Mouse (Mus musculus) R1 (cell line): ENCODE measurements around the gene 1700011L22Rik.

Experiments used
- DNase-seq: peaks from one replicate; pipeline ENCODE4 v3.0.0-alpha.2; 2018; ENCODE audit warnings: low read depth, low spot score

1700011L22Rik gene

GRCm38 (mm10) chr8:79239996-79240395 is 8.4 kb downstream of the 1700011L22Rik start:
- no peak for DNase-seq

- DNase-seq = no peak
Observed at GRCm38 (mm10) chr8:79239320-79239719, 9.1 kb downstream of the 1700011L22Rik start.

GRCm38 (mm10) chr8:79229266-79229888 is 19.0 kb downstream of the 1700011L22Rik start:
- DNase-seq = no peak

- no peak for DNase-seq
Observed at GRCm38 (mm10) chr8:79227916-79228315, 20.5 kb downstream of the 1700011L22Rik start.

GRCm38 (mm10) chr8:79227194-79227593 is 21.2 kb downstream of the 1700011L22Rik start:
- peak; percentile 71 for DNase-seq

- no peak for DNase-seq
Observed at GRCm38 (mm10) chr8:79226046-79226445, 22.3 kb downstream of the 1700011L22Rik start.

GRCm38 (mm10) chr8:79225586-79225985 is 22.8 kb downstream of the 1700011L22Rik start:
- no peak for DNase-seq

GRCm38 (mm10) chr8:79224363-79224762 is 24.0 kb downstream of the 1700011L22Rik start:
- DNase-seq = peak; percentile 86

GRCm38 (mm10) chr8:79222752-79223141 is 25.6 kb downstream of the 1700011L22Rik start:
- no peak for DNase-seq

- DNase-seq = no peak
Observed at GRCm38 (mm10) chr8:79222106-79222751, 26.1 kb downstream of the 1700011L22Rik start.

- DNase-seq = no peak
Observed at GRCm38 (mm10) chr8:79211630-79212029, 36.7 kb downstream of the 1700011L22Rik start.

- peak; percentile 64 for DNase-seq
Observed at GRCm38 (mm10) chr8:79209641-79210358, 38.6 kb downstream of the 1700011L22Rik start.

- no peak for DNase-seq
Observed at GRCm38 (mm10) chr8:79208691-79209640, 39.4 kb downstream of the 1700011L22Rik start.

GRCm38 (mm10) chr8:79208181-79208580 is 40.2 kb downstream of the 1700011L22Rik start:
- no peak for DNase-seq

GRCm38 (mm10) chr8:79206895-79207294 is 41.5 kb downstream of the 1700011L22Rik start:
- no peak for DNase-seq

GRCm38 (mm10) chr8:79201446-79202147 is 46.8 kb downstream of the 1700011L22Rik start:
- no peak for DNase-seq

- no peak for DNase-seq
Observed at GRCm38 (mm10) chr8:79198675-79199074, 49.7 kb downstream of the 1700011L22Rik start.

- DNase-seq = no peak
Observed at GRCm38 (mm10) chr8:79196481-79196880, 51.9 kb downstream of the 1700011L22Rik start.

- DNase-seq = peak; percentile 64
Observed at GRCm38 (mm10) chr8:79190071-79190470, 58.3 kb downstream of the 1700011L22Rik start.

- DNase-seq = no peak
Observed at GRCm38 (mm10) chr8:79185488-79185887, 62.9 kb downstream of the 1700011L22Rik start.

- DNase-seq = no peak
Observed at GRCm38 (mm10) chr8:79179678-79180077, 68.7 kb downstream of the 1700011L22Rik start.
